Mouse (Mus musculus) small intestine, adult 2 months (tissue): ENCODE results near the gene Herpud1.

Experiments used
- CTCF ChIP-seq: fragments of 200-500 bp; IDR thresholded peaks from 2 replicates; pipeline ENCODE4 v1.5.1; 2012; ENCODE audit warnings: low read depth, mild to moderate bottlenecking, control low read depth, inconsistent platforms, low read length, moderate library complexity, mixed read lengths; ENCODE audit not compliant: insufficient replicate concordance, insufficient read length; ENCODE audit errors: extremely low read depth
- POLR2A ChIP-seq: fragments of 200-500 bp; IDR thresholded peaks from 2 replicates; pipeline ENCODE4 v1.6.1; 2012; ENCODE audit warnings: low read depth, mild to moderate bottlenecking, control low read depth, inconsistent platforms, low read length, moderate library complexity

GRCm38 (mm10) chr8:94390429-94390828, 4.2 kb downstream of the Herpud1 start:
- TF ChIP-seq CTCF (no peak), POLR2A (no peak)
